Mouse (Mus musculus): ENCODE measurements around the gene Arnt.

DNA sequence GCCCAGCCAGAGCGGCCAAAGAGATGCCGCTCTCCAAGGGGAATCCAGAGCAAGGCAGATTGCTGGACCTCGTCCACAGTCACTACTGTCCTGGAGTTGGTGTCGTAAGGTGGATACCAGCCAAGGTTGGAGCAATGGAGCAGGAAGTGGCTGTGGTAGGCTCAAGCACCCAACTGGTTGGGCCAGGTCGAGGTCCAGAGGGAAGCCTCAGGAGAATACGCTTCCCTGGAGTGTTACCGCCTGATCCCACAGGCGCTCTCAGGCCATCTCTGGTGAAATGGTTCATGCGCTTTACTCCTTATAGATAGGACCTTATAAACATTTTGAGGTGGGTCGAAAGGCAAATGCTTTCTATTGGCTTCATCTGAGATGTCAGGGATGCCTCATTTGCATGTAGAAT lies 104.7 kb downstream of the Arnt start:
- no peak for TF ChIP-seq POLR2A (IDR thresholded peaks at IDR 0.05; ENCODE audit: borderline replicate concordance, low read depth, low read length)
- no peak for TF ChIP-seq CTCF (IDR thresholded peaks at IDR 0.05; ENCODE audit: low read depth, low read length)

Measured in bone marrow macrophage, adult 2 months (primary cell).